Mouse (Mus musculus): ENCODE results near the gene Asb5.
"Not testable (repeated sequence)": the region's sequence is repeated elsewhere in the genome, so short reads cannot be mapped to it uniquely, and the experiment has no call there.

Asb5 gene

GRCm38 (mm10) chr8:54529382-54530296 lies at the start of gene Asb5, which contains the start of gene Spcs3:
Asb5 (plus strand) TSS chr8:54529580.
Spcs3 (minus strand) TSS chr8:54529998.
- peak; percentile 94 to 99 for DNase-seq

DNA sequence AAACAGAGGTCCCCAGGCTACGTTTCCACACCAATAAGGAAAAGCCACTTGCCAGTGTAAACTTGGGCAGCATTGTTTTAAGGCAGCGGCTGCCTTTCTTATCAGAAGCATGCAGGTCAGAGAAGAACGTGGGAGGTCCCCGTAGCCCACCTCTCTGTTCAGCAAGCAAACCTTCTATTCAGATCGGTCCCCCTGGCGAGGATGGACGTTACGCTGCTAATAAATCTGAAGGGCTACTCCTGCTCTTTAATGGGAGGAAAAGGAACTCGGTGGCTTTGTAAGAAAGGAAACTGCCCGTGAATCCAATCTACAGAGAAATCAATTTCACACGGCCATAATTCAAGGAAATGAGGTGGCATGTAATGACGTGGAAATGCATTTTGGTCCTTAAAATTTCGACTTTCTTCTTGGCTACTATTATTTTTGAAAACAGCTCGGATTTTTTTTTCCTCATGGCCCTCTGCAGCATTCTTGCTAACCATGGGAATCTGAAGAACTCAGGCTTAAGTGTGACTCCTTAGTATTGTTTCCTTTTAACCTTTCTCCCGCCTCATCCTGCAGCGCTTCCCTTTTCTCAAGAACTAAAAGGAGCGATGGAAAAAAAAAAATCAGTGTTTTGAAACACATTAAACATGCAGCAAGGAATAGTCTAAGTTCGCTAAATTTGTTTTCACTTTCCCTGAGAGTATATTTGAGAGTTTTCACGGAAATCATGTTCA lies 42.7 kb upstream of the Asb5 start:
- no peak for DNase-seq

GRCm38 (mm10) chr8:54488437-54488836 lies 40.9 kb upstream of the Asb5 start:
- no peak for DNase-seq

GRCm38 (mm10) chr8:54491057-54491690 lies 38.2 kb upstream of the Asb5 start:
- peak; percentile 19 to 43 for DNase-seq

GRCm38 (mm10) chr8:54491934-54492333 lies 37.4 kb upstream of the Asb5 start:
- DNase-seq: no peak

GRCm38 (mm10) chr8:54493110-54493509 lies 36.3 kb upstream of the Asb5 start:
- DNase-seq: peak; percentile 42 to 64

GRCm38 (mm10) chr8:54493915-54494314 lies 35.5 kb upstream of the Asb5 start:
- no peak for DNase-seq

GRCm38 (mm10) chr8:54503104-54503503 lies 26.3 kb upstream of the Asb5 start:
- no peak for DNase-seq

DNA sequence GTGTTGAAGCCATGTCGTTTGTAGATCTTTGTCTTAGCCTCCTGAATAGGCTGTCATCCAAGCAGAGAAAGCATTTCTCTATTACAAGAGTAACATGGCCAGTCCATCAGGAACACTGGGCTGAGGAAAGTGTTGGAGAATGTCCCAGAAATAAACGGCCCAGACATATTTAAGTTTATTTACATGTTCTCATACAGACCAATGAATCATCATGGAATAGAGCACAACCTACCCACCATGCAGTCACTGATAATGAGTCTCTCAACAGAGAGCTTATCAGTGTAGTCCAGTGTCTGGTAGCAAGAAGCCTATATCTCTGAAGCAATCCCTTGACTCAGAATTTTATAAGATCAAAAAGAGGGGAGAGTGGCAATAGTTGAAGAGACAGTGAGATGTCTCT lies 24.3 kb upstream of the Asb5 start:
- DNase-seq: no peak

DNA sequence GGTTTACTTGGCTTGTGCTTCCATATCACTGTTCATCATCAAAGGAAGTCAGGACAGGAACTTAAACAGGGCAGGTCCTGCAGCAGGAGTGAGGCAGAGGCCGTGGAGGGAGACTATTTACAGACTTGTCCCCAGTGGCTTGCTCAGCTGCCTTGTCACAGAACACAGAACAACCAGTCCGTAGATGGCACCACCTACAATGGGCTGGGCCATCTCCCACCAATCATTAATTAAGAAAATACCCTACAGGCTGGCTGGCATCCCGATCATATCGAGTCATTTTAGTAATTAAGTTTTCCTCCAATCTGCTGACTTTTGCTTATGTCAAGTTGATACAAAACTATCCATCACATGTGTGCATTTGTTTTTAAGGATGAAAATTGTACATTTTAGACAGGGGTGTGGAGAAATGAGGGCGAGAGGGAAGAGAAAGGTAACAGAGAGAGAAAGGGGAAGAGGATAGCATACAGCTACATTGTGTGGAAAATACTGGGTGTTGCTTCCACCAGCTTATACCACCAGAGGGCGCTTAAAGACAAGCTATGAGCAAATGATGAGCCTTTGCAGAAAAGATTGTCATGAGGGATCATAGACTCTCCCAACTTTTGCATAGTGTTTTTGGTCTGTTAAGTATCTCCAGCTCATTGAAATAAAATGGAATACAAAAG lies 21.8 kb upstream of the Asb5 start:
- DNase-seq: peak; percentile 75 to 81

DNA sequence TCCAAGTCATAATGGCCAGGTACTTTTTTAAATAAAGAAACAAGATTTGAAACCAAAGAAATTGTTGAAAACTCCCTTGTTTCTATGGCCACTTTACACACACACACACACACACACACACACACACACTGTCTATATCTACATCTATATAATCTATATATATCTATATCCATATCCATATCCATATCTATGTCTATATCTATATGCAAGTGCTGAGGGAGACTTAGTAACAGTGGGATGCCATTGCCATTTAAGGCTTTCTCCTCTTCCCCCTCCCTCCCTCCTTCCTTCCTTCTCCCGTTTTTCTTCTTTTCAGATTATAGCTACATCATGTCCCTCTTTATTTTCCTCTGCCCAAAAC lies 21.3 kb upstream of the Asb5 start:
- no peak for DNase-seq

DNA sequence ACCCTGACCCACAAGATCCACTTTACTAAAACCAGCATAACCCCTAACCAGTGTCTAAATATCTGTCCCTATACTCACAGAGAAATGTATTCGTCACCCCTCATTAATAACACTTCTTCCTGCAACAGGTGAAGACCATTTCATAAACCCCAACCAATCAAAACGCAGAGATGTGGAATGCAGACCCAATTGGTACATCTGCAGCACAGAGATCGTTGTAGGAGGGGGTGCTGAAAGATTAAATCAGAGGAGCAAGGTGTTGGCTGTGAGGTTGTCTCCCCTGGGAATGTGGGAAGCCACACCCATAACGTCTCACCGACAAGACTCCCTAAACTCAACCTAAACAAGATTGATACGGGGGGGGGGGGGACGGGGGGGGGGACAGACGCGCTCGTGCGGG lies 20.6 kb upstream of the Asb5 start:
- no peak for DNase-seq

DNA sequence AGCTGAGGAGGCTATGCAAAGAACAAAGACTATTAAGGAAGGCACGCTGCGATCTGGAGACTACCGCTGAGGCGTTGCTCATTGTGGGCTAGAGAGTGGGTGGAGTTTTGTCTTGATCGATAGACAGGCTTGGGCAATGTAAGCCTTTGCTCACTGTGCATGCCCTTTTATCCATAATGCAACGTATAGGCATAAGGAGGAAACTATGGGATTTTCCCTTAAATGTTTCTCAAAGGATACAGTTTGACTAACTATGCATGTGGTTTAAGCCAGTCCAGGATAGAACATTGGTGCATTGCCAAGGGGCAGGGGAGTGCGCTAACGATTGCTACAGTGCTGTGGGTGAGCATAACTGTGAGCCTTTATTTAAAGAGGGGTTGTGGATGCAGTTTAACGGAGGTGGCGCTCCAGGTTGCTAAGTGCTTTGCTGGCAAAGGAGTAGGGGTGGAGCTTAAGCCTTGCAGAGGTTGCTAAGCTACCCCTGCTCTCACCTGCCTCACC lies 20.1 kb upstream of the Asb5 start:
- DNase-seq: peak in 1 of 2 experiments; percentile 9

- no peak for DNase-seq
These were observed 17.6 kb upstream of the Asb5 start for GRCm38 (mm10) chr8:54511791-54512190.

GRCm38 (mm10) chr8:54512200-54512599 lies 17.2 kb upstream of the Asb5 start:
- not testable (repeated sequence) for DNase-seq

GRCm38 (mm10) chr8:54518756-54519460 lies 10.5 kb upstream of the Asb5 start:
- no peak for DNase-seq

DNA sequence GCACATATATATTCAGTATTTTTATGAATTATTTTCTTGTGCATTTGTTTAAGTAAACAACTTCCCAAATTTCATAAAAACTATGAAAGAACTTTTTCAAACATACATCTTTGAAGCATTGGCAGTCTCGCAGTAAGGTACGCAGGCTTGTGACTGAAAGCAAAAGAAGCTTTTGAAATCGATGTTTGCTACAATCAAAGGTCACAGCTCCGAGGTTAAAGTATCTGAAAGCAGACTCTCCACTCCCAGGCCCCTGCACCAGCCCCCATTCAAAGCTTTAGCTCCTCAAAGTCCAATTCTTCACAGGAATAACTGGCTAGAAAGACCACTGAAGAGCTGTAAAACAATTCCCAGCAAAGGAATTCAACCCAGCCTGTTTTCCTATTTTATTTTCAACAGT lies 8.9 kb upstream of the Asb5 start:
- no peak for DNase-seq

DNA sequence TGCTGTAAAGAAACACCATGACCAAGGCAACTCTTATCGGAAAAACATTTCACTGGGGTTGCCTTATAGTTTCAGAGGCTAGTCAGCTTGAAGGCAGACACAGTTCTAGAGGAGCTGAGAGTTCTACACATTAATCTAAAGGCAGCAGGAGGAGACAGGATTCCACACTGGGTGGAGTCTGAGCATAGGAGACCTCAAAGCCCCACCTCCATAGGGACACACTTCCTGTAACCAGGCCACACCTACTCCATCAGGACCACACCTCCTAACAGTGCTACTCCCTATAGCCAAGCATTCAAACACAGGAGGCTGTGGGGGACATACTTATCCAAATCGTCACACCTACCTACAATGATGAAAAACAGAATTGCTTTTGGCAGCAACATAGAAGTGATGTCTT lies 3.8 kb upstream of the Asb5 start:
- DNase-seq: no peak

DNA sequence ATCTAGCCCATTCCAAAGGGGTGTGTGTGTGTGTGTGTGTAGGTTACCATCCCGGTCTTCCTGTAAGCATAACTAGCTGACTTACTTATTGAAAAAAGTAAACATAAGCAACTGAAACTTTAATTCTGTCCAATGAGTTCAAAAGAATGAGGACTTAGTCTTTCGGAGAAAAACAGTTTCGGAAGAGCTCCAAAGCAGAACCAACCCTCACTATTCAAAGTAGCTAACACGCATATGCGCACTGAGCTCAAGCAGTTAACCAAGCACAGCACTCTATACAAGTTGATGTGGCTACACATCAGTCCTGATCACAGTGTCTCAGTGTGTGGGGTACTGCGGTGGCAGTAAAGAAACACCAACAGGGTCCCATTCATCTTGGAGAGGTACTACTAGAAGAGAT lies 2.7 kb upstream of the Asb5 start:
- no peak for DNase-seq

DNA sequence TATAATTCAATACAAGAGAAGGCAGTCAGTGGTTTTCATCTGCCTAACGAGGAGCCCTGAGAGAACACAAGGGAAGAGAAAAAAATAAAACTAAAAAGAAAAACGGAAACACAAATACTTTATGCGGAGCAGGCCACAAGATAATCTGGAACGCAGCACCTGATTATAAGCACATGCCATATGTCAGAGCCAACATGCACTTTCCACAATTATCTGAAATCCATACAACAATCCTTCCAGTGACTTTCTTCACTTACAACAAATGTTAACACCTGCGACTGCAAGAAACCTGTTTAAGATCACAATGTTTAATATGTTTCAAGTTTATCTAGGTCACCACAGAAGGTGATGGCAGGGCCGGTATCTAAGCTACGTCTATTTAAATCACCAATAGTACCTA lies 809 bp upstream of the Asb5 start:
- DNase-seq: no peak

DNA sequence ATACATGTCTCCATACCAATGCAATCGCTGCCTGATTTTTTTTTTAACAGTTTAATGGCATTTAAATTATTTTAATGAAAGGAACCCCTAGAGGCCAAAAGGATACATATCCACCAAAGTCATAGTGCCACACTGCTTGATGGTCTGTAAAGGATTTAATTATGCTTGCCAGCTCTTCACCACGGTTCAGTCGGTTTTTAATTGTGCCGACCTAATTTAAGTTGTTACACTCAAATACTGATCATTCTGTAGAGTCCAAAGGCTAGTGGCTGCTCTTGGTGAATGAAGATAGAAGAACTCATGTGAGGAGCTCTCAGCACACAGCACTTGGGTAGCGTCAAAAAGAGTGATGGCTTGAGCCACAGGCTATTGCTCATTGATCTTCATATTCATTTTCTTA lies 5.8 kb downstream of the Asb5 start:
- no peak for DNase-seq

DNA sequence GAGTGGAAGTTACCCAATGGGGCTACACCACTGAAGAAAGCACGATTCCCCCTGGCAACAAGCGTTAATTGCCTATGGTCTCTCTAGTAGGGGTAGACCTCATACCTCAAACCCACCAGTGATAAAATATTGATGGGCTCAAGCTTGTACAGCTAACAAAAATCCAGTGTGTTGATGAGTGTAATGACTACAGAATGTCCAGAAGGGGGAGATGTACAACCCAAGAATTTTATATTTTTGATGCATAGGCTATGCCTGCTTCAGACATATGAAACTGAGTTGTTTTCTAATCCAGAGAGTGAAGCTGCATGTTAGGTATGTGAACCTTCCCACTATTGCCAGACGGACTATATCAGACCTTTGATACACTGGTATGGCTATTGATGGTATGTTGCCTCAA lies 7.9 kb downstream of the Asb5 start:
- DNase-seq: no peak

Data from cerebellum, adult 18-20 months (tissue).